Mouse (Mus musculus): ENCODE results near the gene Ptx4.
A peak's percentile ranks its signal among the peaks of the same experiment; 100 is the strongest.

The Ptx4 gene

DNA sequence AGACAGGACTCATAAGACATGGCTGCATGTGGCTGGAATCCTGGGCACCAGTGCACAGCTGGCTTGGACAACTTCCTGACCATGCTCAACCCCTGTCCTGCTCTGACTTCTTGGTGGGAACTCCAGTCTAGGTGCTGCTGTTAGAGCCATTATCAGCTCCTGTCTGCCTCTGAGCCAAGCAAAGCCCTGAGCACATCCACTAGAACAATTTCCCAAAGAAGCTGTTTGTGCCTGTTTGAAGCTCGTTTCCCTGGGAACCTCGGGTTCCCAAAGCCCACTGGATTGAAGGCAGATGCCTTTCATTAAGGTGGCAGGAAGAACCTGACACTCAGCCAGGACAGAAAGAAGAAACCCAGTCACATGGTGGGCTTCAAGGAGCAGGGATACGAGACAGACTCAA, at the start of gene Ptx4:
Ptx4 (plus strand) TSS at position 355 of the 400 bp plus-strand sequence.
- no peak for DNase-seq (ENCODE audit: extremely low spot score, low read depth, low spot score)

DNA sequence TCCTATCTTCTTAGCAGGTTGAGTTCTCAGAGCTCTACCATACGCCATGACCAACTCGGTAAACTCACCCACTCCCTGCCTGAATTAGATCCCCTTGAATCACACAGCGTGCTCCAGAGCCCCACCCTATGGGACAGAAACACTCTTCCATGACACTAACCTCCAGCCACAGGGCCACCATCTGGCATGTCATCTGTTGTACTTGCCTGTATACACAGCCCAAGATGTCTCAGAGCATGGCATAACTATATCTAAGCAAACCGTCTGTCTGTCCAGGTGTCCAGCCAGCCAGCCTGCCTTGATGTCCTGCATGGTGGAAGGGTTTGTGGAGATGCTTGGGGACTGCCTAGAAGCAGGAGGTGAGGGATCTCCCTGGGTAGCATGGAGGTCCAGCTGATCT, 43.7 kb upstream of the Ptx4 start:
- DNase-seq (ENCODE audit: extremely low spot score, low read depth, low spot score), result no peak

DNA sequence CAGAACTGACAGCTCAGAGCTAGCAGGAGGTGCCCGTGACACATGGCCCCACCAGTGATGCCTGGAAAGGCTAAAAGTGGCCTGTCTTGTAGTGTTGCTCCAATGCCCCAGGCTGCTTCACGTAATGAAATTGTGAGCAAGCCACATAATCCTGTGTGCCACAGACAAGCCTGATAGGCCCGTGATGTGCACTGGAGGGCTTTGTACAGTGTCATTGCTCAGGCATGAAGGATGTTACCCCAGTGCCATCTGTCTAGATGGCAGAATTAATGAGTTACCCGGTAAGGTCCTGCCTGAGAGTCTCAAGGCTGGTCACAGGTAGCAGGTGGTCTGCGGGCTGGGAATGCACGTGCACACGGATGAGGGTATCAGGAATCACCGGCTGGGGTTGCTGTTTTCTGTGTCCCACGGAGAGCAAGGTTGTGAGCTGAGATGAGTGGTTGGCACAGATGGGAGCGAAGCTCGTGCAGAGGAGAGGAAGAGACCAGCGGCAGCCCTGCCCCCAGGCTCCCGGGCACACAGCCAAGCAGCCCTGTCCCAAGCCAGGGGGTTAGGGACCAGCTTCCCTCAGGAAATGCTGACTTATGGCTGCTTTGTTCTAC, 42.7 kb upstream of the Ptx4 start:
- DNase-seq (ENCODE audit: extremely low spot score, low read depth, low spot score), result no peak

DNA sequence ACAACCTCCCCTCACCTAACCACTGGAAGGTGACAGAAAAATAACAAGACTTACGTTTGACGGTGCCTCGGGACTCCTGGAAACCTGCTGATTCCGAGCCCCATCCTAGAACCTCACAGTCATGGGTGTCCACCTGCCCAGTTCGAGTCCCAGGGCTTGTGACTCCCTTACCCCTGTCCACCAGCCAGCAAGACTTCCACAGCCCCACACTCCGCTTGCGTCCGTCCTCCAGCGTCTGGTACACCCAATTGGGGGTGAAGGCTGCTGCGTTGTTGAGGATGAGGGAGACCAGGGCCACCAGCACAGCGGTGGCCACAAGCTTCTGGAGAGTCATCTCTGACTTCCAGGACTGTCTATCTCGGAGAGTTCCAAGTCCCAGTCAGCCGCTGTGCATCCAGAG, 40.4 kb upstream of the Ptx4 start:
- no peak for DNase-seq (ENCODE audit: extremely low spot score, low read depth, low spot score)

DNA sequence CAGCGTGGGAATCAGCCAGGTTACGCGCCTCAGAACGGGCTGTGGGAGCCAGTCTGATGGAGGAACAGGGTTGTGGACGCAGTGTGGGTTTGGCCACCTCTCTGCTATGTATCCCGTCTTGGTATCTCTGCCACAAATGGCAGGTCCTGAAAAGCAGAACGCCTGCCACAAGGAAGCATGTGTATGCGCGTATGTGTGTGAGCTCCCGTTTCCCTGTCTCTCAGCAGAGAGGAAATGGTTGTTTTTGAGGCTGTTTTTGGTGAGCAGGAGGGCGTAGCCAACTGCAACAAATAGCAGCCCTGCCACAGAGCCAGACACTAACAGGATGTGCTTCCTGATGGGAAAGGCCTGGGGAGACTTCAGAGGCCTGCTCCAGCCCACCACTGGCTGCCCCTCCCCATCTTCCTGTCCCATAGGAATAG, 39.6 kb upstream of the Ptx4 start:
- no peak for DNase-seq (ENCODE audit: extremely low spot score, low read depth, low spot score)

DNA sequence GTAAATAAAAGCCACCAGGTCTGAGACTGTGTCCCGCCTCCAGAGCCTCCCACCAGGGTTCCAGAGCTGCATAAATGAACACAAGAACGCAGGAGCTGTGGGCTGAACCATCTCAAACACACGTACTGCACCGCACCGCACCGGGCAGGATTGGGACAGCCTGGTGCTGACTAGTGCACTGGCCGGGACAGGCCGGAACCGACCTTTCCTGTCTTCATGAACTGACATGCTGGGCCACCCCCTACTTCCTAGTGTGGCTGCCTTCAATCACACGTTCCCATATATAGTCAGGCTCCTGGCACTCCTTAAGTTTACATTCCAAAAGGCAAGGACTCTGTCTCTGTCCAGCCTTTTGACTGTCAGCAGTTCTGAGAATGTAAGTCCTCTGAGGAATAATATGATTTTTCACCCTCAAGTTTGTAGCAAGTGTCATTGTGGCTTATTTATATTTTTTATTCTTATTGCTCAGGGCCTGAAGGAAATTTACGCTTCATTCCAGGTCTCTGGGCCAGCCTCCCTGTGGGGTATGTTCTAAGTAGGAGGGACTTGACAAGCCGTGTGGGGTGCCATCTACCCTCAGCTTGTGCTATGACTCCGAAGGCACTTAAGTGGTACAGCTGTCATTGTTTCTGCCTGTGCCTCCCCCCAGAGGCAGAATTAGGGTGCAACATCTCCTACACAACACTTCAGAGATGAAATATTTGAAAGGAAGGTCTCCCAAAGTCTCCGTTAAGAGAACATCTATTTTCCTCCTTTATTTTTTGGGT, 38.3 kb upstream of the Ptx4 start:
- no peak for DNase-seq (ENCODE audit: extremely low spot score, low read depth, low spot score)

DNA sequence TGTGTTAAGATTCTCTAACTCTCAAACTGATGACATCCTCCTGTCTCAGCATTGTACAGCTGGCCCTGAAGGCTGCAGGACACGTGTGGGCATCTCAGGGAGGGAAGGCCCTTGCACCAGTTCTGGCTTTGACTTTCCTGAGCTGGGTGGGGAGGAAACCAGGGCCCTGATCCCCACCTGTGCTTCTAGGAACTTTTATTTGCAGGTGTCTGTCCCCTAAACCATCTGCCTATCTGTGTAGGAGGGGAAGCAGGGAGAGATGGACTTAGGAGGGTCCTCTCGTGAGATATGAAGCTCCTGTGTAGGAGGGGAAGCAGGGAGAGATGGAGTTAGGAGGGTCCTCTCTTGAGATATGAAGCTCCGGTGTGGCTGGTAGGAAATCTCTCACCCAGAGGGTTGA, 37.7 kb upstream of the Ptx4 start:
- DNase-seq (ENCODE audit: extremely low spot score, low read depth, low spot score), result no peak

DNA sequence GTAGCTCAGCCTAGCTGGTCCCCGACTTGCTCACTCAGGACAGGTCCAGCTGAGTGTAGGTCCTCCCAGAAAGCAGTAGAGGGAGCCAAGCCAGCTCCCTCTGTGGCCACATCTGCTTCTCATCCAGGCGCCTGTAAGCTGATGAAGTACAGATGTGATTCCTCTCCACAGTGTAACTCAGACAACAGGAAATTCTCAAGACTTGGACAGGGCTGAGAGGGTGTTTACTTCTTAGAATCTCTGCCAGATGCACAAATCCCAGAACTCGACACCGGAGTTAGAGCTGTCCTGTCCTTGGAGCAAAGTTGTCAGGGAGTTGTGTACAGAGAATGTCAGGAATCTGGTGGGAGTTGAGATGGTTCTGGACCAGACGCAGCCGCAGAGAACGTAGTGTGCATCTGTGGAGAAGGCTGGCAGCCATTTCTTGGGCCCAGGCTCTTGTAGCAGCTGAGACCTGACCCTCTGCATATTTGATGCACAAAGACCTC, 37.1 kb upstream of the Ptx4 start, which contains the start of gene Tmem204:
Tmem204 (minus strand) TSS at position 148 of the 488 bp plus-strand sequence.
- DNase-seq (ENCODE audit: extremely low spot score, low read depth, low spot score), result peak; percentile 94

DNA sequence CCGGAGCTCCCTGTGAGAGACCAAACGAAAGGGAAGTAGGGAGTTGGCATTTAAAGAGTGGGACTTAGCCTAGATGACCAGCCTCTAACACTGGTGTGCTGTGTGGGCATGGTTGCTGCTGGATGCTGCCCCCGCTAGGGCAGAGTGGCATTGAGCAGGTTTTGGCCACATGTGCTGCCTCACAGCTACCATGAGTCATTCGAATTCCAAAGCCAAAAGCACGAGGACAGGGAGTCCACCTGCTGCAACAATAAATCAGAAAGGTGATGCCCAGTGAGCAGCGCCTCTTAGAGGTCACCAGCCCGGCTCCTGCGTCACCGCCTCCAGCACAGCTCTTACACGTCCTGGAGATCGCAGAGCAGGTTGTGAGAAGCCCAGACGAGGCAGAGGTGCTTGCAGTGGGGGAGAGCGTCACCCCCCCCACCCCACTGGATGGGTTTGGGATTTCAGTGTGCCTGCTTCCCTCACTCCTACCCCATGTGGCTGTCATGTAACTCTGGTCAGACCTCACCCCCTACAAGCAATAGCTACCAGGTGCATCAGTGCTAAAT, 35.6 kb upstream of the Ptx4 start:
- DNase-seq (ENCODE audit: extremely low spot score, low read depth, low spot score), result no peak

DNA sequence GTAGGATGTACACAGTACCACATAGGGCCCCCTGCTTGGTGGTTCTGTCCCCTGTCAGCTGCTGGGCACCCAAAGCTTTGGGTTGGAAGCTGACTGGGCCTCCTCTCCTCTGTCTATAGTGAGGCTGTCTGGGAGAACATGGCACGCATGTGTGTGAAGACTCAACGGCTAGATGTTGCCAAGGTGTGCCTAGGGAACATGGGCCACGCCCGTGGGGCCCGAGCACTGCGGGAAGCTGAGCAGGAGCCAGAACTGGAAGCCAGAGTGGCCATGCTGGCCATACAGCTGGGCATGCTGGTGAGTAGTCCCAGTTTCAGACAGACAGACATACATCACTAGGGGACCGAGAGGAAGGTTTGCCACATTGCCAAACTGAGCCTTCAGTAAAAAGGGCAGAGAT, 33.8 kb upstream of the Ptx4 start:
- DNase-seq (ENCODE audit: extremely low spot score, low read depth, low spot score), result no peak

DNA sequence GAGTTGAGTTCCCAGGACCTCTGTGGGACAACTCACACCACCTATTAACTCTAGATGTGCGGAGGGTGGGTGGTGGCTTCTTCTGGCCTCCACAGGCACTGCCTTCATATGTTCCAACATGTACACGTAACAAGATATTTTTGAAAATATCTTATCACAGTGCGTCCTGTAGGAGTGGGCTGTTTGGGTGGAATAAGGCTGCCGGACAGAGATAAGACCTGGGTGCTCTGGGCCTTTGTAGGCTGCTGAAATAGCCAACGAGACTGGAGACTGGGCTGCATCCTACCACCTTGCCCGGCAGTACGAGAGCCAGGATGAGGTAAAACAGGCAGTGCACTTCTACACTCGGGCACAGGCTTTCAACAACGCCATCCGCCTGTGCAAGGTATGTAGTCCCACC, 31.4 kb upstream of the Ptx4 start:
- no peak for DNase-seq (ENCODE audit: extremely low spot score, low read depth, low spot score)

DNA sequence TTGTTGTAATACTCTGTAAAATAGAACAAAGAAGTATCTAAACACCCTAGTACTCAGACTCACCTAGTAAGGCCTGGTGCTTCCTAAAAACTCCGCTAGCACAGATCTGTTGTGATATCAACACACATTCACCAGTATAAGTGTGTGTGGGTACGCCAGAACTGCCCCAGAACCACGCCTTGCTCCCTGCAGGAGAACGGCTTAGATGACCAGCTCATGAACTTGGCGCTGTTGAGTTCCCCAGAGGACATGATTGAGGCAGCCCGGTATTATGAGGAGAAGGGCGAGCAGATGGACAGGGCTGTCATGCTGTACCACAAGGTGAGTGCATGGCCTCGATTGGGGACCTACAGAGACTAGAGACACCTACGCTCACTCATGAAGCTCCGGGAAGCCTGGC, 30.1 kb upstream of the Ptx4 start:
- no peak for DNase-seq (ENCODE audit: extremely low spot score, low read depth, low spot score)

DNA sequence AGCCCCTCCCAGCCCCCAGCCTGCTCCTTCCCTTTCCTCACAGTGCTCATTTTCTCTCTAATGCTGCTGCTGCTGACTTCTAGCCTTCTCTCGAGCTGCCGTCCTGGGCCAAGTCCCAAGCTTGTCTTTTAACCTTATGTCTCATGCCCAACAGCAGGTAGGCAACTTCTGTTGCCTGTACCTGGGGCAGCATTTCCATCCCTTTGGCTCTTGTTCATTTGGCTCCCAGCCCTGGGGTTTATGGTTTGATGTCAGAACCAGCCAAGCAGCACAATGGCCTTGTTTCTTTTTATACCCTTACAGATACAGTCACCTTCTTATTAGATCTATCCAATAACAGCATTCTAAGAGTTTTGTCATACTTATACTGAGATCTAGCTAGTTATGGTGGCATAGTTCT, 24.3 kb upstream of the Ptx4 start:
- no peak for DNase-seq (ENCODE audit: extremely low spot score, low read depth, low spot score)

DNA sequence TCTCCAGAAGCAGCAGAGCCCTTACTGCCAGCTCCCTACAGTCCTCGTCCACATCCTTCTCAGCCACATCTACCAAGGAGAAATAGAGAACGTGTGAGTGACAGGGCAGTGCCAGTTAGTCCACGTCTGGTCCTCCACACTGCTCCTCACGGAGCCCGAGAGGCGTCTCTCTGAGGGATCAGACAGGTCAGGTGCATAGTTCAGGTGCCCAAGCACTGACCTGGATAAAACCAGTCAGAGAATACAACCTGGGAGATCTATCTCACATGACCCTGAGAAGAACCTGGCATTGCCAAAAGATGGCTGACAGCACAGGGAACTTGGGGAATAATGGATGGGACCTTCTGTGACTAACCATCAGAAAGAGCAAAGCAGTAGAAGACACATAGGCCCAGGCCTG, 20.5 kb upstream of the Ptx4 start:
- DNase-seq (ENCODE audit: extremely low spot score, low read depth, low spot score), result no peak

DNA sequence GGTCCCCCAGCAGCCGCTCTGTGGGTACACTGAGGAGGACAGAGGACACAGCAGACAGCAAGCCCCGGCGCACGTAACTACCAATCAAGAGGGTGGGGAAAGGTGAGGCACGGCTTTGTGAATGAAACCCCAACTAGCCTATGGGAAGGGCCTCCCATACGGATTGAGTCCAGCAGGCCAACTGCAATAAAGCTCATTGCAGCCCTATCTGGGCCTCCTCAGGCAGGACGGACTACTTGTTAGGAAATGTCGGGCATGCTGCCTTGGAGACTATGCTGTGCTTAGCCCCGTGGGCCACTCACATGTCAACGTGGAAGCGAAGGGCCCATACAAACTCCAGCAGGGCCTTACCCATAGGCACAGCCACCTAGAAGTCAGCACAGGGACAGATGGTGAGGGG, 19.2 kb upstream of the Ptx4 start:
- no peak for DNase-seq (ENCODE audit: extremely low spot score, low read depth, low spot score)

DNA sequence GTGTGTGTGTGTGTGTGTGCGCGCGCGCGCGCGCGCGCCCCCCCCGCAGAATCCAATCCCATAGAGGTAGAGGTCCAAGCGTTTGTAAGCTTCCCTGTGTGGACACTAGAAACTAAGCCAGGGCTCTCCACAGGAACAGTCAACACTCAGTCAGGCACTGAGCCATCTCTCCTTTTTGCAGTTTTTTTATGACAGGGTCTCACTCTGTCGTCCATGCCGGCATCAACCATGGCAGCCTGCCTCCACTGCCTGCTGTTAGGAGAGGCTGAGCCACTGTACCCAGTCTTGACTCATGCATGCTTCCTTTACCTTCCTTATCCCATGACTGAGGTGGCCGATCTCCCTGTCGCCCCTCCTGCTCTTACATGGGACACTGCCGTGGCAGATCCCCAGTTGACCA, 12.8 kb upstream of the Ptx4 start:
- no peak for DNase-seq (ENCODE audit: extremely low spot score, low read depth, low spot score)

DNA sequence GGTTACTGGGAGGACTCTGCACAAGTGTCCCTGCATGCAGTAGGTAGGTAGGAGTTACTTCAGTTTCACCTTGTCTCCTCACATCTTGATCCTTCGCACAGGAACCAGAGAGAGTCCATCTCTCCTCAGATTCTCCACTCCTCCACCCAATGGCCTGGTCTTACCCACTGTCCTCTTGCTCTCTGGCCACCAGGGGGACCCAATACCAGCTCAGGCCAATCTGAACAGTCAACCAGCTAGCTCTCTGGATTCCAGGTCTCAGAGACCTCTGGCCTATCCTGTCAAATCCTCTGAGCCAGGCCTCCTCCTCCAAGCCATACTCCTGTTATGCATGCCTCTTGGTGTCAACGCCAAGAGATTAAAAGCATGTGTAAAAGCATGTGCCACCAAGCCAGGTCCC, 11.0 kb upstream of the Ptx4 start:
- no peak for DNase-seq (ENCODE audit: extremely low spot score, low read depth, low spot score)

DNA sequence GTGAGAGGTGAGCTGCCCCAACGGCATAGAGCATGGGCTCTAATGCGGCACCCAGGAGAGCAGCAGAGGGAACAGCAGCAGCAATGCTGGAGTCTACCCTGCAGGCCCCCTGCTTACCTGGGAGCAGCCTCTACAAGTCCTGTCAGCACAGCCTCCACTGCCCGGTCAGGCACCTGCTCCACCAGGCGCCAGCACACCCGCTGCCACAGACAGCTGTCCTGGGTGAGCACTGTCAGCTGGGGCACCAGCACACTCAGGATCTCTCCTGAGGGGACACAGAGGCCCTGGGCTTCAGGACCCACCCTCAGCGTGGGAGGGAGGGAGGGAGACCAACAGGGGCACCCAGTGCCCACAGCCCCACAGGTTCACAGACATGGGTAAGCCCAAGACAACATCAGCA, 10.0 kb upstream of the Ptx4 start:
- DNase-seq (ENCODE audit: extremely low spot score, low read depth, low spot score), result no peak

DNA sequence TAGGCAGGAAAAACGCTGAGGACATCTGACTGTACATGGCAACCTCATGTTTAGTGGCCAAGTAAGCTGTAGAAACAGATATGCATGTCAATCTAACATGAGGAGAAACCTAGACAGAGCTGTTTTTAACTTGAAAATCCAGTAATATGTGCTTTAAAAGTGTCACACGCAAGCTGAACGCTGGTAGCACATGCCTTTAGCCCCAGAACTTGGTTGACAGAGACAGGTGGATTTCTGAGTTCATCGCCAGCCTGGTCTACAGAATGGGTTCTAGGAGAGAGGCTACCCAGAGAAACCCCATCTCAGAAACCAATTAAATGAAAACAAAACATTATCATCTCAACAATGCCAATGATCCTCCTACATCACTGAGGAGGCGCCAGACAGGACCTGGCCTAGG, 9.3 kb upstream of the Ptx4 start:
- no peak for DNase-seq (ENCODE audit: extremely low spot score, low read depth, low spot score)

DNA sequence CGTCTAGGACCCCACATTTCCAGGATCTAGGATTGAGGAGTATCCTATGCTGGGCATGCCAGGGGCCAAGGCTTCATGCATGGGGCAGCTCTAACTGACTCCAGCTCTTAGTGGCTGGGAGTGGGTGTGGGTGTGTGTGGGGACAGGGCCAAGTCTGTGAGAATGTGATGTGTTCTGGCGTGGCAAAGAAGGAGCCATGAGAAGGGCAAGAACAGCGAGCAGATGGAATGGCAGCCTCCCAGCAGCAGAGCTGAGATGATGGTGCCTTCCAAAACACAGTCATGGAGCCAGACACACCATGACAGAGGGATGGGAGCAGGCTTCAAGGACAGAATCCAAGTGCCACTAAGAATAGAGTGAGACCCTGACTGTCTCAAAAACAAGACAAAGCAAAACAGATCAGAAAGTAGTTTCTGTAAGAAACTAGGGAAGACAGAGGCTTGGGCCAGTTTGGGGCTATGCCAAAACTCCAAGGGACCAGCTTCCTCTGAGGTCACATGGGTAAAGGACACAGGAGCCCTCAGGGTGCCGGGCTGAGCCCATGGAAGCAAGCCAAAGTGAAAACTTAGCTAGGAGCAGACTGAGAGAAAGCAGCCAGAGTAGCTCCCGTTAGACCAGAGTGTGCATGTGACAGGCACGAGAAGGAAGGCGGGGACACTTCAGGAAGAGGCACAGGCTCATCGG, 8.7 kb upstream of the Ptx4 start:
- no peak for DNase-seq (ENCODE audit: extremely low spot score, low read depth, low spot score)

DNA sequence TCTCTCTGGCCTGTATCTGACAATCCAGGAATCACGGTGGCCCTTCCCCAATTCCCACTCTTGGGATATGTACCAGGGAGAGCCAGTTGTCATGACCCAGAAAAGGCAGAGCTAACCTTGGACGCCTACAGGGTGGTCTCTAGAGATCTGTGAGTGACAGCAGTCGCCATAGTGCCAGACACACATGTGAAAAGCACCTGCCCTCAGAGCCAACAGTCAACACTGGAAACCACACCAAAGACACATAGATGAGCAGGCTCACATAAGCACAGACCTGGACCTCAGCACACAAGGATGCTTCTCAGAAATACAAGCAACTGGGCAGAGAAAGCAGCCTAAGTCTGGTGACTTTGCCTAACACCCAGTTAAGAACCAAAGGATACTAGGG, 8.1 kb upstream of the Ptx4 start:
- DNase-seq (ENCODE audit: extremely low spot score, low read depth, low spot score), result no peak
